10 mouse cellular contexts compared by ENCODE assay signal in genomic region chr4:109735754-109736153, GRCm38 (mm10). TPM values are rescaled to one million over a fixed set of nuclear protein-coding genes. Genes with fewer than 3 reads are reported as not detected.
DNase-seq lines count a peak whose midpoint lies in the region; ATAC-seq lines count a peak whose summit lies in the region.
"Had no signal": no experiment of that assay in that cellular context is flagged by ENCODE, and none has a peak within 500 bp of the region (broad histone marks: within the 10 kb centered on the region; RNA-seq: fewer than 3 reads in every experiment).

No protein-coding gene starts in this region.

- no peaks in the 10 kb centered on the region for H3K4me1 ChIP-seq in midbrain, embryonic 12.5 days
- no peaks in the 10 kb centered on the region for H3K4me1 ChIP-seq in midbrain, embryonic 16.5 days (ENCODE audit: control insufficient read depth, insufficient read depth, low read length)
- H3K4me1 ChIP-seq in intestine, embryonic 16.5 days (ENCODE audit: control insufficient read depth, insufficient read depth, low read length) = no peaks in the 10 kb centered on the region

- no peak overlapping the region for H3K9ac ChIP-seq in midbrain, embryonic 12.5 days (replicated peaks)
- no peak overlapping the region for H3K9ac ChIP-seq in midbrain, embryonic 16.5 days (ENCODE audit: low read depth, low read length)
- no peak overlapping the region for H3K9ac ChIP-seq in intestine, embryonic 16.5 days (ENCODE audit: low read depth, low read length)
- H3K9ac ChIP-seq: liver, embryonic 14.5 days had no signal

- H3K4me2 ChIP-seq in midbrain, embryonic 12.5 days (replicated peaks) = no peak overlapping the region
- no peak overlapping the region for H3K4me2 ChIP-seq in midbrain, embryonic 16.5 days (ENCODE audit: low read length)
- H3K4me2 ChIP-seq in intestine, embryonic 16.5 days (ENCODE audit: low read depth, low read length) = no peak overlapping the region

- peak overlapping the region; percentile 39; the same call in 1 of the 2 replicates for H3K27ac ChIP-seq in midbrain, embryonic 12.5 days (replicated peaks)
- no peak overlapping the region for H3K27ac ChIP-seq in midbrain, embryonic 16.5 days (ENCODE audit: low read length)
- no peak overlapping the region for H3K27ac ChIP-seq in intestine, embryonic 16.5 days (ENCODE audit: low read length)
- H3K27ac ChIP-seq: liver, embryonic 14.5 days had no signal

- no peak overlapping the region for H3K4me3 ChIP-seq in midbrain, embryonic 12.5 days
- H3K4me3 ChIP-seq in midbrain, embryonic 16.5 days (ENCODE audit: low read depth, low read length) = no peak overlapping the region
- H3K4me3 ChIP-seq in intestine, embryonic 16.5 days (ENCODE audit: low read length) = no peak overlapping the region

- no peak for ATAC-seq in midbrain, embryonic 12.5 days (ENCODE audit: low FRiP score, low read depth)
- ATAC-seq in midbrain, embryonic 16.5 days = no peak
- no peak for ATAC-seq in intestine, embryonic 16.5 days
- ATAC-seq: Patski had no signal

- no peaks in the 10 kb centered on the region for H3K27me3 ChIP-seq in midbrain, embryonic 12.5 days
- H3K27me3 ChIP-seq in midbrain, embryonic 16.5 days (ENCODE audit: control insufficient read depth, insufficient read depth, low read depth, low read length) = no peaks in the 10 kb centered on the region
- no peaks in the 10 kb centered on the region for H3K27me3 ChIP-seq in intestine, embryonic 16.5 days (replicated peaks; ENCODE audit: control insufficient read depth, insufficient read depth, low read length)
- H3K27me3 ChIP-seq: Patski had no signal

- no peaks in the 10 kb centered on the region for H3K9me3 ChIP-seq in midbrain, embryonic 12.5 days
- H3K9me3 ChIP-seq in midbrain, embryonic 16.5 days (replicated peaks; ENCODE audit: control insufficient read depth, low read length, poor library complexity, severe bottlenecking) = no peaks in the 10 kb centered on the region
- H3K9me3 ChIP-seq in intestine, embryonic 16.5 days (ENCODE audit: control insufficient read depth, low read length) = no peaks in the 10 kb centered on the region

- no peaks in the 10 kb centered on the region for H3K36me3 ChIP-seq in midbrain, embryonic 12.5 days
- H3K36me3 ChIP-seq in midbrain, embryonic 16.5 days (ENCODE audit: control insufficient read depth, insufficient read depth, low read length) = no peaks in the 10 kb centered on the region
- no peaks in the 10 kb centered on the region for H3K36me3 ChIP-seq in intestine, embryonic 16.5 days (ENCODE audit: control insufficient read depth, insufficient read depth, low read length)

- DNase-seq in cerebellum, adult 11-12 months = peak; percentile 66
- peak; percentile 47 for DNase-seq in gastrocnemius, postnatal 25 days
- peak; percentile 63 to 82 for DNase-seq in lung, postnatal 4 days
- no peak for DNase-seq in layer of hippocampus, adult 9-11 months
- DNase-seq: kidney, postnatal 14 days had no signal

- WGBS in midbrain, embryonic 12.5 days = 56% methylated on average over 1 of the region's 1 CpGs
- WGBS in midbrain, embryonic 16.5 days = 38% methylated on average over 1 of the region's 1 CpGs
- 59% methylated on average over 1 of the region's 1 CpGs for WGBS in intestine, embryonic 16.5 days

RNA-seq across cellular contexts. Expression of gene Faf1, which starts 59.4 kb away (rescaled TPM):
- polyA plus RNA-seq in midbrain, embryonic 12.5 days (2016; fragmentation: Nextera tagmentation; extraction: Ambion mirVana) = 43.4 and 46.6 TPM in 2 replicates
- 29.9 and 32.0 TPM in 2 replicates for polyA plus RNA-seq in midbrain, embryonic 16.5 days (2015; fragmentation: Nextera tagmentation; extraction: Ambion mirVana)
- 10 to 100 TPM; 31.2 to 31.4 TPM for total RNA-seq in gastrocnemius, postnatal 25 days (2021)
- 12.2 and 18.6 TPM in 2 replicates for polyA plus RNA-seq in intestine, embryonic 16.5 days (2015; fragmentation: Nextera tagmentation; extraction: Ambion mirVana)
